Mouse (Mus musculus) c-Kit-positive CD71-negative TER-119-negative erythroid progenitor cells, embryonic 14.5 days (primary cell): ENCODE measurements around the gene Bdnf.

Experiments
- DNase-seq: peaks from one replicate; pipeline ENCODE4 v3.0.0-alpha.2; 2013; ENCODE audit warnings: low read depth

The Bdnf gene

DNA sequence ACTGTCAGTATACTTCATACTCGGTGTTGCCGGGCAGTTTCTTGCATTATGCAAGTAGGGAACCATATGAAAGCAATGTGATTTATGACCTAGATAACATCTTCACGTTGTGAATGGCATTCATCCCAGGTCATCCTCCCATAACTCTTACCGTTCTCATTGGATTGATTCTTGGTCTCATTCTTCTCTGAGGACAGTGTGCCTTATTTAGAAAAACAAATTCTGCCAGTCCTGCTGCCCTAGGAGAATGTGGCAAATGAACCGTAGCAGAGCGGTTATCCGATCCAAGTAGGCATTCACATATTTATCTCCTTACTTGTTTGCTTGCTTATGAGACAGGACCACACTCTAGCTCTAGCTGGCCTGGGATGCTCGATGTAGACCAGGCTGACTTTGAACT lies 32.0 kb downstream of the Bdnf start:
- no peak for DNase-seq

DNA sequence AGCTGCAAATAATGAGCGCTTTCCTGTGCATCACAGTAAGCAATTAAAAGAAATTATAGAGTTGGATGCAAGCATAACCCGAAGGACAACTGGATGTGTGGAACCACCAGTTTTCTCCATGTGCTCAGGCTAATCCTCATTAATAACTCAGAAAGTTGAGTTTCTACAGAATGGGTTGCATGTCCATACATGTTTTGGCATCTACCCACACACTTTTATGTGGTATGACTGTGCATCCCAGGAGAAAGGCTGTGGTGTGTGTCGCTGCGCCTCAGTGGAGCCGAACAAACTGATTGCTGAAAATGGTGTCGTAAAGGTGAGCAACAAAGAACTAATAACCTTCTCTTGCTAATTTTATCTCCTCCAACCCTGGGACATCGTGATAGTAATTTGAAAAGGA lies 34.8 kb downstream of the Bdnf start:
- no peak for DNase-seq

DNA sequence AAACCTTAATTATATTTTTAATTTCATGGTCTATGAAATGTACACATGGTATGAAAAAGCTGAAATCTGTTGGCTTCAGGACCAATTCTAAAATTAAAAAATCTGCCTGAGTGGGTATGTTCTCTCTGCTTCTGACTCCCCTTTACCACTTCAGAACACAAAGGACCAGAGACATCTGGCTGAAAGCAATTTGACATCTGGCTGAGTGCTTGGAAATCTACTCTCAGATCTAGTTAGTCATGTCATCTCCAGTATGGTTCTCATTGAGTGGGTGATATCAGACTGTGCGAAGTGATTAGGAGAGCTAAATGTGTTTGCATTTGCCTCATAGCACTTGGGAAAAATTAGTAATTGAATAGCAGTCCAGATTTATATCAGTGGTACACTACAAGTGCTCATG lies 36.5 kb downstream of the Bdnf start:
- DNase-seq: no peak

DNA sequence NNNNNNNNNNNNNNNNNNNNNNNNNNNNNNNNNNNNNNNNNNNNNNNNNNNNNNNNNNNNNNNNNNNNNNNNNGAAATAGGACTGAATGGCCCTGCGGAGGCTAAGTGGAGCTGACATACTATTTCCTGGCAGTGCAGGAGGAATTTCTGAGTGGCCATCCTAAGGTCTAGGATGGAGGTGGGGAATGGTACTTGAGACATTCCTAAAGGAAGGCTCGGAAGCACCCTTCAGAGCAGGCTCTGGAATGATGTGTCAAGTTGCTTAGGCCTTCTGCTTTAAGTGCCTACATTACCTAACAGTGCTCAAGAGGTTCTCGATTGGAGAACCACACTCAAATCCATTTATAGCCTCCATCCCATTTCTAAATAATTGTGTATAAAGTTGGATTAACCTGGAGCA lies 50.8 kb downstream of the Bdnf start:
- DNase-seq: no peak

DNA sequence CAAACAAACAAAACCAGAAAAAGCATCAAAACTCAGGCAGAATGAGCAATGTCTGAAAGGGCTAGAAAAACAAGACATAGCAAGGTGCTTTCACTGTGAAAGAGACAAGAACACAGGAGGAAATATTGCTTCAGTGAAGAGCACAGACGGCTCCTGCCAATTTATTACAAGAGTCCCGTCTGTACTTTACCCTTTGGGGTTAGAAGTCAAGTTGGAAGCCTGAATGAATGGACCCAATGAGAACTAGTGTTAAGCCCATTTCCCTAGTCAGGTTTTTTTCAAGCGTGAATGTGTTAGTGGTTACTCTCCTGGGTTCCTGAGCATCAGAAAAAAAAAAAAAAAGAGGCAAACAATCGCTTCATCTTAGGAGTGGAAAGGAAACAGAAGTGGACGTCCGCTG lies 51.3 kb downstream of the Bdnf start:
- DNase-seq: no peak

DNA sequence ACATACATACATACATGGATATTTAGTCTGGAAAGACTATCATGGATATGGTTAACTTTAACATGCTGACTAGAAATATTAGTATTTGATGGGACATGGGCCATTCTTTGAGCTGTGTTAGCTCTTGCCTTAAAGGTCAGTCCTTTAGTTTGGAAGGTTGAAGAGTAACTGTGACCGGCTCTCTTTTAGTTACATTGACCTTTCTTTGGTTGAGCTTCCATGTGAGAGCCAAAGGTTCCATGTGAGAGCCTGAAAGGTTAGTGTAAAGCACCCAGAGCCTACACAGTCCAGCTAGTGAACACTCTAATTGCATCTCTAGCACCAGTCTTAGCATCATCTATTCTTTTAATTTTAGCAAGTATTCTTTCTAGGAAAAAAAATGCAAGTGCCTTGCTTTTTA lies 54.7 kb downstream of the Bdnf start:
- DNase-seq: no peak

DNA sequence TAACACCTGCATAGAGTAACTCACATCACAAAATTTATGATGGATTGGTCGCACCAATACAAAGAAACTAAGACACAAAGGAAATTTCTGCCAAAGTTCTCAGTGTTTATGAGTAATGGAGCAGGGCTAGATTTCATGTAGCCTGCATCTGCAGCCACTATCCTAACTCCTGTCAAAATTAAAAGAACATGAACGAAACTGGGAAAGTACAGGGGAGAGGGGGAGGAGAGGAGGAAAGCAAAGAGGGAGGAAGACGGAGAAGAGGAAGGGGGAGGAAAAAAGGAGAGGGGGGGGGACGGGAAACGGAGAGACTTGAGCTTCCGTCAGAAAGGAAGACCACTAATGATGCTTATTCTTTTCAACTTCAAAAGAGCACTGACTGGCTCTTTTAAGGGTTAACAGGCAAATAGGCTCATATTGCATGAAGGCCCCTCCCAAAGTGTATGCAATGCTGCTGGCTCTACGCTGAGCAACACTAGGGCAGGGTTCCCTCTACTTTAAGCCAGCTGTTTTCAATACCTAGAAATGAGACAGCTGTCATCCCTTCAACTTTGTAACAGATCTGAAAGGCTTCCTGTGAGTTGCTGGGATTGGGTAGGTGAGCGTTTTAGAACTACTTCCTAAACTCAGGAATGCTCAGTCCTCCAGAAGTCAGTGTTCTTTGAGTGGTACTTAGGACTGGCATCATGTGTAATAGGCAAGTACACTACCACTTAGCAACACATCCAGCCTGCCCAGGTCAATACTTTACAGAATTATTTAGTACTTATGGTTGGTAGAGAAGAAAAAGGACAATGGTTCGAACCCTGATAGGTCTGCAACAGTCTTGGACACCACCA lies 58.9 kb downstream of the Bdnf start:
- no peak for DNase-seq

DNA sequence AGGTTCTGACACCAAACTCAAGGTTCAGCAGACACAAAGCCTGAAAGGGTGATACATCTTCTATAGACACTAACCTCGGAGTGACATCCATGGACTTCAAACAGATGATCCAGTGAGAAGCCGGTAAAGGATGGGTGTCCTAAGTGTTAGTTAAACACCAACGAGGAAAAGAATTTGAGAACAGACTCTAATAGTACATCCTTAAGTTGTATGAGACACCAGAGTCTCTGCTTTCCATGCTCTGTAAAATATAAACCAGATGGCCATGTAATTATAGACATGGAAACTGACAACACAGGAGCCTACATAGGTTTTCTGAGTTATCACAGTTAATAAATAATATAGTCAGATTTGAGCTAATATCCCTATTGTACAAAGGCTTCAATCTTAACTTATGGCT lies 59.7 kb downstream of the Bdnf start:
- no peak for DNase-seq

DNA sequence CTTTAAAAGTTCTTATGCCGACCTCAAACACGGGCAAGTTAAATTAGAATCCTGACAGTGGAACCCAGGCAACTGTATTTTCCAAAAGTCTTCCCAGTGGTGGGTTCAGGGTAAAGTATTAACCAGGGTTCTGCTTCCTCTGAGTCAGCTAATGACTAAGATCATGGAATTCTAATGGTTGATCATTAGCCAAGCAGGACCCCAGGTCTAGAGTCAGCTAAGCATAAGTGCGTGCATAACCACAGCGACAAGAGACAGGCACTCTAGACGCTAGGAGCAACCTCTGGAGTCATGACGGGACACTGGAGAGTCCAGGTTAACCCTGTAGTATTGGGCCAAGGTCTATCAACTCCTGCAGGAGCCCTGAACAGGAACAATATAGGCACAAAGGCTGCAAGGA lies 60.2 kb downstream of the Bdnf start:
- no peak for DNase-seq

DNA sequence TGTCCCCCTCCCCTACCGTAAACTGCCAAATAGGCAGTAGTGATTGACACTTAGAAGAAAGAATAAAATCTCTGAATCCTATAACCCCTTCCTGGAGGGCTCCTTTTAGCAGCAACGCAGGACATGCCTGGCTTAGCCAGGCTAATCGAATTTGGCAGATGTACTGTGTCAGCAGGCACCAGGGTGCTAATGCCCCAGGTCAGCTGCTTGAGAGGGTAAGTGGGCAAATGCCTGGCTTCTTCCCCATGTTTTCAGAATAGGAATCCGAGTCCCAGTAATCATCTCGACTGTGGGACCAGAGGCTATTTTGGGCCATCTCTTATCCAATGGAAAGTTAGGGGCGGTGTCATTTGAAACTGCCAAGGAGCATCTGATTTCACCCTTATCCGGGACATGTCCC lies 60.8 kb downstream of the Bdnf start:
- DNase-seq: no peak

DNA sequence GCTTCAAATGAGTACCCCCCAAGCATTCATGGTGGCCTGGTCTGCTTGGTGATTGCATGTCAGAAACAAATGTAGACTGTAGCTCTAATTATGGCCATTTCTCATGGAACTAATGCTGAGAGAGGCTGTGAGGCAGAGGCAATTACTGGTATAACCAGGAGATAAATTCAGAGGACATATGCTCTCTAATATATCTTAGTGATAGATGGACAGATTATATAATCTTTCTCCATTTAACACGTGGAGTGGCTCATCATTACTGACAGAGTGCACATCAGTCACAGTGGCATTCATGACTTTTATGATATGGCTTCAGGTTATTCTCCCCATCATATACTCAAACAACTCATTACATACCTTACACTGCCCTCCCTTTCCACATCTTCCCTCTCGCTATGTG lies 61.8 kb downstream of the Bdnf start:
- no peak for DNase-seq

DNA sequence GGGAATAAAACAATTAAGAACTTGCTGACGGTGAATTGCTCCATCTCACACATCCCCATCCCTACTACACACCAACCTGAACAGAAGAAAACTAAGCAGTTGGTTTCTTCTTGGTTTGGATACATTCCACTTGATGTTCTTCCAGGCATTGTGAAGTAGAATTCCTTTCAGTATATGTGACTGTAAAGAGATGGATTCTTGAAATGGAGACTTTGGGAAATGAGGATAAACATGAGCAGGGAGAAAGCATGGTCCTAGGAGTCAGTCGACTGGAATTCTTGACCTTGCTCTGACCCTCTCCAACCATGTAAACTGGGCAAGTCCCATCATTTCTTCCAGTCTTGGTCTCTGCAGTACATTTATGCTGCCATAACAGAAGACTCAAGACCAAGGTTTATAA lies 63.8 kb downstream of the Bdnf start:
- DNase-seq: no peak

DNA sequence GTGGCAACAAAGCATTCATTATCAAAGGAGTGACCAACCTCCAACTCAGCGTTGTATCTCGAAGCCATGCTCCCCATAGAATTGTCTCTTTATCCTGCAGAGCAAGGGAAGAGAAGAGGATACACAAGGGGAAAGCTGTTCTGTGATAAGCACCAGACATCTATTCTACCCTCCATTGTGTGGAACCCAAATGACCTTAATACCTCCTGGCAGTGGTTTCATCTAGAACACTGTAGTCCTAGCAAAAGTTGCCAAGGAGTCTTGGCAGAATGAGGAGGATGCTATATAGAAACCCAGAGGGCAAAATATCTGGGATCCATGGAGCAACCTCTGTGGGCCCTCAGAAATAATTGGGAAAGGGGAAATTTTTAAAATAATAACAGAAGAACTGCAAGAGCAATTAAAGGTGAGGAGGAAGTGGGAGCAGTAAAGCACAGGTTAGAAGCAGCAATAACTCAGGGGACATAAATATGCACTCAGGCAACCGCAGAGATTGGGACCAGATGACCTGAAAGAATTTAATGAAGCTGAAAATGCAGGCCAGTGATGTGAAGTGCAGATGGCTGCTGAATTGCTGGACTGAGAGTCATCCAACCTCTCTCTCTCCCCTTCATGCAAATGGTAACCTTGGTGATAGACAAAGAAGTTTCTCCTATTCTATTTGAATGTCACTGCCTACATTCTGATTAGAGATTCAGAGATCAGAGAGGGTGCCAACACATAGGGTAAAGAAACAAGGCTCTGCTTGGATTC lies 68.9 kb downstream of the Bdnf start:
- no peak for DNase-seq

DNA sequence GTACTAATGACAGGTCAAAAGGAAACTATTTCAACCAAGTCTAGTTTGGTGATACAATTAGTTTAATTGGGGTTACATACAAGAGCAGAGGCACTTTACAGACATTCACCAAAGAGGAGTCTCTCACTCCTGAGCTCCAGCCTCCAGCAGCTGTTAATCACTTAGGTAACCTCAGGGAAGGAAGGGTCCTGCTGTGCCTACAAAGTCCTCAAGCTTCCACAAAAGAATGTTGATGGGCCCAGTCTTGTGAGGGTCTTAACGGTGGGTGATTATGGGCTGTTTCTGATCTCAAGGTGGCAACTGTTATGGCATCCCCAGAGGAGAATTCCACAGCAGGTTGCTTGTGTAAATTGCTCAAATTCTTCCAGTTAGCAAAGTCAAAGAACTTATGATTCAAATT lies 71.7 kb downstream of the Bdnf start:
- no peak for DNase-seq

DNA sequence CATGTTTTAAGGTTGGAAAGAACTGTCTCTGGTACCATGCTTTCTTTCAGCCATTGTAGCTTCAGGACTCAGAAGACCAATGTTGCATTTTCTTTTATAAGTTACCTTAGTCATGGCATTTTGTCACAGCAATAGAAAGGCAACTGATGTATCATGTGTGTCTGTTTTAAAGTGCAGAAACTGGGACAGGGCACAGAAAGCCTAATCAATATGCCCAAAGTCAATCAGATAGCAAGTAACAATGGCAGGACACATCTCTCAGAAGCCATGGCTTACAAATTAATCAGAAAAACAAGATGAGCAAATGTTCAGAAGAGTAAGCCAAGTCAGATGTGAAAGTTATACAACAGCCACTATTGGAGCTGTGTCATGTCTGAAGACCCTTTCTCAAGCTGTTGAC lies 73.9 kb downstream of the Bdnf start:
- DNase-seq: no peak

DNA sequence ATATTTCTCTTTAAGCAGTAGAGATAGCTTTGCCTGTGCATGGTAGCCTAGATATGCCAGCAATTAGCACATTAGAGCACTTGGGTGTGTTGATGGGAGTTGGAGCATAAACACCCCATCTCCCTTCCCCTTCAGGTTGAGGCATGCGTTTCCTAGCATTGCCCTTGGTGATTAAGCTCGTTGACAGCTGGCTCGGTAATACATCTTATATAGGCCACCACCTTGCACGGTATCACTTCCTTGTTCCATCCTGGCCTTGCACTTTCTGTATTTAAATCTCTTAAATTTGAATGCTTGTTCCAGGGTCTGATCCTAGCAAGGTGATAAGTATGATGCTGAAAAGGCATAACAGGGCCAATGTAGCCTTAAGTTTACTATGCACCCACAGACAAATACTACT lies 74.3 kb downstream of the Bdnf start:
- no peak for DNase-seq

DNA sequence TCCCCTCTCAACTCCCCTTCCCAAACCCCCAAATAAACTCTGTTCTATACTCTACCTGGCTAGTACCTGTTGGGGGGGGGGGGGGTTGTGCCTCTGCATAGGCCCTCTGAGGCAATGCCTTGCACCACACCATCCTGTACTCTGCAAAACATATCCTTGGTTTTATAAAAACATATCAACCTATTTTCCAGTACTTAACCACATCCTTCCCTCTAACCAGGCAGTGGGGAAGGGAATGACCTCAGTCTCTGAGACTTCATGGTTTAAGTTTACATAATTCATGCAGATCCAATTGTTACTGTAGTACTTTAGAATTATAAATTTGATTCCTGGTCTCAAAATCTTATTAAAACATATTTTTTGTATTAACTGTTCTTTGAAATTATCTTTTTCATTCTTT lies 75.5 kb downstream of the Bdnf start:
- no peak for DNase-seq

DNA sequence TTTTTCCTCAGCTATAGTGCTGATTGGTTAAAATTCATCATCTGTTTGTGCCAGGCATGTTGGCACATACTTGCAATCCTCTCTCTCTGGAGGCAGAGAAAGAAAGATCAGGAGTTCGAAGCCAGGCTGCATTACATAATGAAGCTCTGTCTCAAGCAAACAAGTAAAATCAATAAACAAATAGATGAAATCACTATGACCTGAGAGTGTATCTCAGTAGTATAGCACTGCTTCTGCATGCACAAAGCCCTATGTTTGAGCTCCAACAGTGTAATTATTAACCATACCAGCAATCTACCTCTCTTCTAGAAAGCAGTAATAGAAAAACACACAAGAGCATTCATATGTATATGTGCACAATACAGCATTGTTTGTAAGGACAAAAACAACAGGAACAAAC lies 76.0 kb downstream of the Bdnf start:
- no peak for DNase-seq

DNA sequence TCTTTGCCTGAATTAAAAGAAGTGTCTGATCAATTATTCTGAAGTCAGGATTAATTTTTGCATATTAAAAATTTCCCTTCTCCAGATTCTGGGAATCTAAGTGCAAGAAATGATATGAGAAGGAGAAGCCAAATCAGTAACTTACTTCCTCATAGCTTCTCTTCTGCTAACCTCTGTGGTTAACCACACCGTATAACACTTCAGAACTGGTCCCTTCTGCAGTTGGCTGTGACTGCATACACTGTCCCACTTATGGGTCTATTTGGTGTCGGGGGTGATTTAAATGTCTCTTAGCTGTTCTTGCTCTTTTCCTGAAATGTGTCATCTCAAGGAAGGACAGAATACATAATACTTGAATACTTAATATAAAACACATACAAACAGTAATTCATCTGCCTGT lies 81.8 kb downstream of the Bdnf start:
- peak; percentile 7 for DNase-seq

DNA sequence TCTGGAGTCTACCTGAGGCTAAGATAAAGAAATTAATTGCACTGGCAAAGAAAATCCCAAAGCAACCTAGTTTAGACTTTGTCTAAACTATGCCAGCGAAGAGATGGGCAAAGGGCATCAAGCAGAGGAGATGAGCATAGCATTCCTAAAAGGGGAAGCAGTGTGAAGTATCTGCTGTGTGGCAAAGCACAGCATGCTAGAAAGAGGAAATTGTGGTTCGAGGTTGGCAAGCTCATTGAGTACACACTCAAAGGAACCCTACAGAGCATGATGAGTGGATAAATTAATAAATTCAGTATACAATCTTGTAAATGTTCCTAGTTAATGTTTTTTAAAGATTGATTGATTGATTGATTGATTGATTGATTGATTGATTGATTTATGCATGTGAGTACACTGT lies 92.3 kb downstream of the Bdnf start:
- peak; percentile 13 for DNase-seq

DNA sequence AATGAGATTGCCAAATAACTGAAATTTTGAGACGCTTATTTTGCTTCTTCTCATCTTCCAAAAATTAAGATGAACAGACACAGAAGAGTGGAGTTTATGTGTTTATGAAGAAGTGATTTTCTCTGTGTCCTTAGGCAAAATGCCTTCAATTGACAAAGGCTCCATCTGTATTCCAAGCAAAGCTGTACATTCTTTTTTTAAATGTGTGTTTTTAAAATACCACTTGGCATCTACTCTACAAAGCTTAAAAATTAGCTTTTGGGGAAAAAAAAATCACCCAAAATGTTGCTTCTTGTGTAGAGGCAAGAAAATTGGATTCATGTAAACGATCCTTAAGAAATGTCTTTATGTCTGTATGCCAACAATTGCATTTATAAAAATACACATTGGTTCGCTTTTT lies 94.3 kb downstream of the Bdnf start:
- DNase-seq: no peak

DNA sequence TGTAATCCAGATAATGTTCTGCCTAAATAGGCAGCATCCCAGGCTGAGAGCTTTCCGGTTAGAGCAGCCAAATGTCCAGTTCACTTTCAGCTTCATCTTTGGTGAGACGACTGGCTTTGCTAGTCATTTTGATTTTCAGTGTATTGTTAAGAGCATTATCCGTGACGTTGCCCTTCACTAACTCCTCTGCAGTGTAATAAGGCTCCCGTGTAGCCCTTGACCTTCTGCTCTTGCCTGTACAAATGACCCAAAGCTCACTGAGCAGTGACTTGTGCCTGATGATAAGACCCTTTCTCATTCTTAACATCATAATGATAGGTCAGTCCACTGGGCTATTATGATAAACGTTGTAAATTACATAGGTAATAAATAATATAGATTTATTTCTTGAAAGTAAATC lies 101.9 kb downstream of the Bdnf start:
- no peak for DNase-seq
